8 mouse cellular contexts compared by ENCODE assay signal in the genomic region with DNA sequence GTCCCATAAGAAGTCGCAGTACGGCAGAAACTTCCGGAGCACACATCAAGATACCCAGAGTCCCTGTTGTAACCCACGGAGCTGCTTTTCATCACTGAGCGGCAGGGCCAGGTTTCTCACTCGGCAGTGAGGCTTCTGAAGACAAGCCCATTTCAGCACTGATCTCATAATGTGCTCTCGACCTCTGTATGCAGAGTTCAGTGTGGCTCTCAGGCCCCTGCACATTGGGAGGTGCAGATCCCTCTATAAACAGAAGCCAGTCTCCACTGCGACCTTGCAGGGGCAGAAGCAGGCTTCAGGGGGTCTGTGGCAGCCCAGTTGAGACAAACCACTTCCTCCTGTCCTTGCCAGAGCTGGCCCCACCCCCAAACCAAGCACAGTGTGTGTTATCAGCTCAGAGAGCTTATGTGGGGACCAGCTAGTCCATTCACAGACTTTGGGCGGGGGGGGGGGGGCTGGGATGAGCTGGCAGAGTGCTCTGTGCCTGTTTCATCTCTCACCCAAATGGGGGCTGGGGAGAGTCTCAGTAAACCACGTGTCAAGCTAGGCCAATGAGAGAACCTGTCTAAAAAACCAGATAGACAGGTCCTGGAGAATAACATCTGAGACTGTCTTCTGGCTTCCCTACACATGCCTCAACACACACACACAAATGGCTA. TPM values are rescaled to one million over a fixed set of nuclear protein-coding genes. Genes with fewer than 3 reads are reported as not detected.
DNase-seq lines count a peak whose midpoint lies in the region; ATAC-seq lines count a peak whose summit lies in the region.

No protein-coding gene starts in this region.

- peaks cover 10% of the 10 kb centered on the region for H3K4me1 ChIP-seq in limb, embryonic 13.5 days
- H3K4me1 ChIP-seq in midbrain, embryonic 11.5 days (ENCODE audit: control insufficient read depth, insufficient read depth, low read length): peaks cover 4% of the 10 kb centered on the region; the same call in 1 of the 2 replicates

- H3K36me3 ChIP-seq in limb, embryonic 13.5 days: no peaks in the 10 kb centered on the region
- H3K36me3 ChIP-seq in midbrain, embryonic 11.5 days (ENCODE audit: control insufficient read depth, insufficient read depth, low read length): no peaks in the 10 kb centered on the region

- H3K27ac ChIP-seq in limb, embryonic 13.5 days: no peak overlapping the region; the same call in 1 of the 2 replicates
- H3K27ac ChIP-seq in midbrain, embryonic 11.5 days (ENCODE audit: low read depth, low read length): no peak overlapping the region

- no peaks in the 10 kb centered on the region for H3K9me3 ChIP-seq in limb, embryonic 13.5 days
- no peaks in the 10 kb centered on the region for H3K9me3 ChIP-seq in midbrain, embryonic 11.5 days (ENCODE audit: control insufficient read depth, low read length)

- H3K4me2 ChIP-seq in limb, embryonic 13.5 days (replicated peaks): no peak overlapping the region; the same call in 1 of the 2 replicates
- H3K4me2 ChIP-seq in midbrain, embryonic 11.5 days: no peak overlapping the region

- H3K27me3 ChIP-seq in limb, embryonic 13.5 days: no peaks in the 10 kb centered on the region
- no peaks in the 10 kb centered on the region for H3K27me3 ChIP-seq in midbrain, embryonic 11.5 days (ENCODE audit: control insufficient read depth, insufficient read depth, low read length)

- WGBS in limb, embryonic 13.5 days: 35% methylated on average over 10 of the region's 10 CpGs
- WGBS in midbrain, embryonic 11.5 days: 46% methylated on average over 10 of the region's 10 CpGs

- no peak overlapping the region for H3K4me3 ChIP-seq in limb, embryonic 13.5 days
- H3K4me3 ChIP-seq in midbrain, embryonic 11.5 days (ENCODE audit: low read depth, low read length): no peak overlapping the region

- DNase-seq in layer of hippocampus, adult 11-12 months (ENCODE audit: low spot score): peak; percentile 44
- DNase-seq in layer of hippocampus, adult 9-10 months (ENCODE audit: low spot score): no peak
- DNase-seq in forelimb bud, embryonic 11.5 days (ENCODE audit: low read depth, low spot score): peak; percentile 13
- DNase-seq in midbrain, embryonic 11.5 days (ENCODE audit: low spot score, missing footprints): no peak
- peak; percentile 67 to 71 for DNase-seq in thymus, postnatal 10 days (ENCODE audit: low spot score in 2 of 2)
- no peak for DNase-seq in cerebellum, adult 11-12 months

- peak; percentile 57 for ATAC-seq in activated CD4-positive, CD25-positive, alpha-beta regulatory T cell, adult 4 months
- peak; percentile 40; the same call in 1 of the 2 replicates for ATAC-seq in limb, embryonic 13.5 days (ENCODE audit: low FRiP score, low read depth)
- ATAC-seq in midbrain, embryonic 11.5 days (ENCODE audit: low FRiP score): peak; percentile 38; the same call in 1 of the 2 replicates

- no peak overlapping the region for H3K9ac ChIP-seq in limb, embryonic 13.5 days
- no peak overlapping the region for H3K9ac ChIP-seq in midbrain, embryonic 11.5 days (ENCODE audit: low read length)

RNA-seq across cellular contexts. Expression of gene Fgd3, which starts 12.7 kb away (rescaled TPM):
- polyA plus RNA-seq in activated CD4-positive, CD25-positive, alpha-beta regulatory T cell, adult 4 months (2017; shearing (Covaris generic)): 10 to 100 TPM; 11.5 to 13.7 TPM
- polyA plus RNA-seq in limb, embryonic 13.5 days (2015; fragmentation: Nextera tagmentation; extraction: Ambion mirVana): 0.38 and 0.77 TPM in 2 replicates
- 0.74 and 0.77 TPM in 2 replicates for polyA plus RNA-seq in midbrain, embryonic 11.5 days (2014; fragmentation: Nextera tagmentation; extraction: Ambion mirVana)

RNA-seq across cellular contexts. Expression of gene Bicd2, which starts 33.9 kb away (rescaled TPM):
- 1 to 10 TPM; 5.8 to 6.2 TPM for polyA plus RNA-seq in activated CD4-positive, CD25-positive, alpha-beta regulatory T cell, adult 4 months (2017; shearing (Covaris generic))
- 34.2 and 36.6 TPM in 2 replicates for polyA plus RNA-seq in limb, embryonic 13.5 days (2015; fragmentation: Nextera tagmentation; extraction: Ambion mirVana)
- 24.8 and 25.3 TPM in 2 replicates for polyA plus RNA-seq in midbrain, embryonic 11.5 days (2014; fragmentation: Nextera tagmentation; extraction: Ambion mirVana)

RNA-seq across cellular contexts. Expression of gene Susd3, which starts 58.9 kb away (rescaled TPM):
- 10 to 100 TPM; 61.0 to 67.4 TPM for polyA plus RNA-seq in activated CD4-positive, CD25-positive, alpha-beta regulatory T cell, adult 4 months (2017; shearing (Covaris generic))
- polyA plus RNA-seq in limb, embryonic 13.5 days (2015; fragmentation: Nextera tagmentation; extraction: Ambion mirVana): 1.8 and 1.9 TPM in 2 replicates
- 0.81 and 1.1 TPM in 2 replicates for polyA plus RNA-seq in midbrain, embryonic 11.5 days (2014; fragmentation: Nextera tagmentation; extraction: Ambion mirVana)

Comparison
In these comparisons a context has a peak if more than half of its experiments do, and no peak if none do; other contexts are left out.
1. DNase-seq: peak in layer of hippocampus, adult 11-12 months (single experiment), forelimb bud, embryonic 11.5 days (single experiment) and thymus, postnatal 10 days (2 of 2); none in layer of hippocampus, adult 9-10 months (single experiment), midbrain, embryonic 11.5 days (single experiment) and cerebellum, adult 11-12 months (single experiment).
2. RNA of gene Susd3, which starts 58.9 kb away (polyA plus RNA-seq): 61.0 to 67.4 TPM in activated CD4-positive, CD25-positive, alpha-beta regulatory T cell, adult 4 months; 1.8 to 1.9 TPM in limb, embryonic 13.5 days and 0.81 to 1.1 TPM in midbrain, embryonic 11.5 days; every median in the first group is over 10 times any median in the second.
3. Peak in every context shown above with its lines, with median percentiles within 50 percentile points of each other: ATAC-seq.